Mouse (Mus musculus): Measurements from ENCODE around the gene Adamts6. TPM values are rescaled to one million over a fixed set of nuclear protein-coding genes. Genes with fewer than 3 reads are reported as not detected.

The Adamts6 gene
- polyA plus RNA-seq, 1 experiment = 1.5 TPM

DNA sequence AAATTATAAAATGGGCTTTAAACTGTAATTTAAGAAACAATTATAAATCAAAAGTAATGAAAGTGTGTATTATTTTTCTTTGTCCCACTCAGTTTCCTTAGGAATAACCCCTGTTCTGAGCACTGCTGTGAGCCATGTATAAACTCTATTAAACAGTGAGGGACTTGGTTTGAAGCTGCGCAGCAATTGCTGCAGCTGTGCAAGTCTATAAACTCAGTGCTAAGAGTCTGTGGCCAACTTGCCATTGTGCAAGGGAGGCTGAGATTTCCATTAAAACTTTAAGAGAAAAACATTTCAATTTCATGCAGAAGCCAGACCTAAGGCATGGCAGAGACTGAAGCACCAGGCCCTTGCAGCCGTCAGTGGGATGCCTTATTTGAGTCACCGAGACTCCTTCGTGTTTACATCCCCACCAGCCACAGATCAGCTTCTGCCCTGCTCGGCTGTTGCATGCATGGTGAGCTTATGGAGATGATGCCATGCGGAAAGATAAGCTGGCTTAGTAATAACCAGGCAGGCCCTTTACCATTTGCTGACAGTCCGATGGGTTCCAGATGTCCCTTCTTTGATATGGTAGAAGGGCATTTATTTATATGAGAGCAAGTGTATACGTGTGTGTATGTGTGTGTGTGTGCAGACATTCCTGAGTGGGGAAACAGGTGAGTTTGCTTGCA, 206.7 kb downstream of the Adamts6 start:
- WGBS = 88% methylated on average over 8 of the region's 8 CpGs
- no peak for DNase-seq
- no peaks in the 10 kb centered on the region for H3K4me1 ChIP-seq (ENCODE audit: control insufficient read depth, insufficient read depth, low read length)
- no peak for TF ChIP-seq POLR2A (IDR thresholded peaks at IDR 0.05; ENCODE audit: borderline replicate concordance, extremely low read depth, low read depth, low read length)
- no peak for TF ChIP-seq CTCF (IDR thresholded peaks at IDR 0.05; ENCODE audit: insufficient read depth, low read length)
- no peak overlapping the region for H3K4me3 ChIP-seq (replicated peaks; ENCODE audit: extremely low read depth, low read depth, low read length)

DNA sequence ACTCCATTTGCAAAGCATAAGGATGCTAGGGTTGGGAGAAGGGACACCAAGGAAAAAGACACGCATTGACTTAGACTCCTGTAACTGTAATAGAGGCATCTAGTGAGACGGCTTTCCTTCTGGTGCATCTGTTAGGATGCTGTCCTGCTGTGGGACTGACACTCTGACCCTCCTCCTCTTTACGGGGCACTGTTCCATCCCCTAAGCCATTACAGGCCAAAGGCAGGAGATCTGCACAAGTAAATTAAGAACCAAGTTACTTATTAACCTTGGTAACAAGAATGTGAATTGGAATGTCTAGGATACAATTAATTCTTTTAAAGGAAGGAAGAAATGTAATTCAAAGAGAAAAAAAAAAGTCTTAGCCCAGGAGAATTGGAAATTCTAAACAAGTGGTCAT, 210.0 kb downstream of the Adamts6 start:
- DNase-seq = no peak
- Histone ChIP-seq H3K4me3 (replicated peaks; ENCODE audit: extremely low read depth, low read depth, low read length) (no peak overlapping the region), H3K4me1 (ENCODE audit: control insufficient read depth, insufficient read depth, low read length) (no peaks in the 10 kb centered on the region)
- TF ChIP-seq CTCF (IDR thresholded peaks at IDR 0.05; ENCODE audit: insufficient read depth, low read length) (no peak), POLR2A (IDR thresholded peaks at IDR 0.05; ENCODE audit: borderline replicate concordance, extremely low read depth, low read depth, low read length) (no peak)
- 82% methylated on average over 3 of the region's 3 CpGs for whole genome bisulfite sequencing

DNA sequence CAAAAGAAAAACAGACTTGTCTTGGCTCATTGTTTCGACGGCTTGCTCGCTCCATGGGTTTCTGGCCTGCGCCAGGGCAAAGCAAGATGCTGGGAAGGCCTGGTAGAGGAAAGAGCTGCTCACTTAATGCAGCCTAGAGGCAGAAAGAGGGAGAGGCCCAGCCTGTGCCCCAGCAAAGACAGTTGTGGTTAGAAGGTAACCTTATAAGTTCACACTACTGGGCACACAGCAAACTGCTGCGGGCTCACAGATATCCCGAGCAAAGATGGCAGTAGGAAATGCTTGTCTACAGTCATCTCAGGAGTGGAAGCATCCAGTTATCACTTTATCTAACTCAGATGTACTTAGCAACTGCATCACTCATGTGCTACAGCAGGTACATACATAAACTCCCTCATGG, 211.0 kb downstream of the Adamts6 start:
- no peaks in the 10 kb centered on the region for H3K4me1 ChIP-seq (ENCODE audit: control insufficient read depth, insufficient read depth, low read length)
- DNase-seq = no peak
- TF ChIP-seq POLR2A (IDR thresholded peaks at IDR 0.05; ENCODE audit: borderline replicate concordance, extremely low read depth, low read depth, low read length) (no peak), CTCF (IDR thresholded peaks at IDR 0.05; ENCODE audit: insufficient read depth, low read length) (no peak)
- no peak overlapping the region for H3K4me3 ChIP-seq (replicated peaks; ENCODE audit: extremely low read depth, low read depth, low read length)
- WGBS = 95% methylated on average over 6 of the region's 6 CpGs

DNA sequence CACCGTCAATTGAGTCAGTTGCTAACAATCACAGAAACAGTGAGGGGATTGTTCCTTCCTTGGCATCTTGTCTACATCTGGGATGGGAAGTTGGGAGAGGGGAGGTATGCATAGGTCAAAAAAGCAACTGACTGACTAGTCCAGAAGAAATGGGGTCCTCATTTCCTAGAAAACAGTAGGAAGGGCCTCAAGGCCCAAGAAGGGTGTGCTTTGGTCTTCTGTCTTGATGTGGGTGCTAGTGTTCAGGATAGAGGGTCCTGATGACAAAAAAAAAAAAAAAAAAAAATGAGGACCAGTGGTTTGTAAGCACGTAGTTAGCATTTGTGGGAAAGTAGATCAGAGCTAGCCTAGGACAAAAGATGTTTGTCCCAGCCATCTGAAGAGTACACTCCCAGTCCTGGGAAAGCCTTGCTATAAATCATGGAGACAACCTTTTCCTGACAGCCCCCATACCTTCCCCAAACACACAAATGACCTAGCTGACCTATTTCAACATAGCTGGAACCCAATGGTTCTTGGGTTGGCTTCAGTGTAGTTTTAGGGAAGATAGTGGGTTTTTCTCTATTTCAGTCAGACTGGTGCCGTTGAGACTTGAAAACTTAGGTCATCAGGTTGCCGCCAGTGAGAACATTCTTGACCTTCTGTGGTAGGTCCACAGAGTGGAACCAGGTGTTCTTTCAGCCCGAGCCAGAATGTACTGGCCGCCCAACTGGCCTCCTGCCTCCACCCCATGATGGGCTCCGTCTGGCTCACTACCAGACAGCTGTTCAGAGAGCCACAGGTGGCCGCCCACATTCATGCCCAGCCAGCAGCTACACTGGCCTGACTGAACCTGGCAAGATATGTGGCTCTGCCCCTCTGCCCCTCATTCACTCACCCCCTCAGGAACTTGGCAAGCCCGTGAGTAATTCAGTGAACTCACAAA, 211.7 kb downstream of the Adamts6 start:
- DNase-seq = no peak
- no peak for TF ChIP-seq CTCF (IDR thresholded peaks at IDR 0.05; ENCODE audit: insufficient read depth, low read length)
- H3K4me1 ChIP-seq (ENCODE audit: control insufficient read depth, insufficient read depth, low read length) = no peaks in the 10 kb centered on the region
- no peak overlapping the region for H3K4me3 ChIP-seq (replicated peaks; ENCODE audit: extremely low read depth, low read depth, low read length)
- 67% methylated on average over 9 of the region's 9 CpGs for WGBS

DNA sequence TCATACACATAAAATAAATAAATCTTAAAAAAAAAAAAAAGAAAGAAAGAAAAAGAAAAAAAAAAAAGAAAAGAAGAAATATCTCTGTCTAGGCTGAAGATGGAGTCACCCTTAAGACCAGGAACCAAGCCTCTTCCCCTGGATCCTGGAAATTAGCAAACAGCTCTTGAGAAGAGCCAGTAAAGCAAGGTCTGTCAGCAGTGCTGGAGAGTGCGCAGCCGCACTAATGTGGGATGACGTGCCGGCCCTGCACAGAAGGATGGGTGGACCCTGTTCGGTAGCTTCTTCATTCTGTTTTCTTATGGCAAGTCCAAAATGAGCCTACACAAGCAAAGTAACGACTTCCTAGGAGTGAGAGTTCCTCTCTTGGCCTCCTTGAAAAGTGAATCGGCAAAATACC, 214.8 kb downstream of the Adamts6 start:
- no peak for DNase-seq
- no peak overlapping the region for H3K4me3 ChIP-seq (replicated peaks; ENCODE audit: extremely low read depth, low read depth, low read length)
- WGBS = 95% methylated on average over 7 of the region's 7 CpGs
- TF ChIP-seq POLR2A (IDR thresholded peaks at IDR 0.05; ENCODE audit: borderline replicate concordance, extremely low read depth, low read depth, low read length) (no peak), CTCF (IDR thresholded peaks at IDR 0.05; ENCODE audit: insufficient read depth, low read length) (no peak)
- no peaks in the 10 kb centered on the region for H3K4me1 ChIP-seq (ENCODE audit: control insufficient read depth, insufficient read depth, low read length)

DNA sequence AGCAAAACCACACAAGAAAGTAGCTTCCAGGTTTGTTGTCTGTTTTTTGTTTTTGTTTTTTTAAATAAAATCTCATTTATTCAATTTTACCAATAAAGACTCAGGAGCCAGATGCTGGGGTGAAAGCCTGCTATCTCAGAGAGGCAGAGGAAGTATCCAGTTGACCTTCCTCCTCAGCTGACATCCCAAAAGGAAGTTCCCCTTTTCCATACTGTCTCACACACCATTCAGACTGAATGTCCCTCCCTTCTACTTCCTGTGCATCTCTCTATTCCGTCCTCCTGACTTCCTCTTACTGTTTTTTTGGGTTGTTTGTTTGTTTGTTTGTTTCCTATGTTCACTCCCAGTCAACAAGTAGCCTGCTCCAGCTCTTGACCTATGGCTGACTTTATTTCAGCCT, 216.4 kb downstream of the Adamts6 start:
- WGBS = 54% methylated on average over 1 of the region's 1 CpGs
- DNase-seq = no peak
- TF ChIP-seq CTCF (IDR thresholded peaks at IDR 0.05; ENCODE audit: insufficient read depth, low read length) (no peak), POLR2A (IDR thresholded peaks at IDR 0.05; ENCODE audit: borderline replicate concordance, extremely low read depth, low read depth, low read length) (no peak)
- Histone ChIP-seq H3K4me1 (ENCODE audit: control insufficient read depth, insufficient read depth, low read length) (no peaks in the 10 kb centered on the region), H3K4me3 (replicated peaks; ENCODE audit: extremely low read depth, low read depth, low read length) (no peak overlapping the region)

DNA sequence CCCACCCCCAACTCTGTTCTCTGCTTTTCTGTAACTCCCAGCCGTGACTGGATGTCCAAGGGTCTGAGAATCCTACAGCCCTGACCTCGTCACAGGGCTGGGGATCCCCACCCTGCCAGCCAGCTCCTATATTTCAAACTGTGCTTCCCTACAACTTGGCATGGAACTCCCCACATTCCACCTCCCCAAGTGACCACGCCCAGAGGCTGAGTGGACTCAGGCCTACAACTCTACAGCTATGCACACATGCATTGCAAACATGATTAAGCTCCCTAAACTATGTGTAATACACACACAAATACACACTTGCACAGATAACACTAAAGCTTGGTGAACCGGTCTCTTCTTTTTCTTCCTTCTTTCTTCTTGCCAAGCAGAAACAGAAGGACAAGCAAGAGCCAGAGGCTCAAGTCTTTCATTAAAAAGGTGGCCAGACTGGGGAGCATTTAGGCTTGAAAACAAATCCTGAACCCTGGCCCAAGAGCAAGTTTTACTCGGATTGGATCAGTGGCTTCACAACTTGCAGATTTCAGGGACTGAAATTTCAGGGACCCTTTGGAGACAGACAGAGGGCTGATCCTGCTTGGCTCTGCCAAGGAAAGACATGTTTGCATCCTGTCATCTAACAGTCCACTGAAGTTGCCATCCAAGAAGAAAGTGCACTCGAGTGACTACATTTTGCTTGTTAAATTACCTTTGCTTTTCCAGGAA, 218.7 kb downstream of the Adamts6 start:
- H3K4me3 ChIP-seq (replicated peaks; ENCODE audit: extremely low read depth, low read depth, low read length) = no peak overlapping the region
- WGBS = 68% methylated on average over 6 of the region's 6 CpGs
- no peak for DNase-seq
- no peaks in the 10 kb centered on the region for H3K4me1 ChIP-seq (ENCODE audit: control insufficient read depth, insufficient read depth, low read length)
- TF ChIP-seq CTCF (IDR thresholded peaks at IDR 0.05; ENCODE audit: insufficient read depth, low read length) (no peak), POLR2A (IDR thresholded peaks at IDR 0.05; ENCODE audit: borderline replicate concordance, extremely low read depth, low read depth, low read length) (no peak)

DNA sequence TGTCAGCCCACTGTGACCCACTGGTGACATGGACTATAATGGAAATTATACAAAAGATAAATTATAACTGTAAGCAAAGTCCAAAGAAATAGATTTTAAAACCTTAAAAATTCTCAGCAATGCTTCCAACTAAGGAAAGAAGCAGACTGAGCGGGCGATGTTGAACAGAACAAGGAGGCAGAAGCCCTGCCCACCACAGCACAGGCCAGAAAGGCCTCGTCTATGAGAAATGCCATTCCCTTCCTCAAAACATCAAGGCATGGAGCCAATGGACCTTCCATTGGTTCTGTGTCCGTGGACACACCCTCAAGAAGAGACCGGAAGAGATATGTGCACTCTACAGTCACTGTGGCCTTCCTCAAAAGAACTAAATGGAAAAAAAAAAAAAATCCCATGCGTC, 220.0 kb downstream of the Adamts6 start:
- DNase-seq = no peak
- TF ChIP-seq POLR2A (IDR thresholded peaks at IDR 0.05; ENCODE audit: borderline replicate concordance, extremely low read depth, low read depth, low read length) = no peak
- no peak for TF ChIP-seq CTCF (IDR thresholded peaks at IDR 0.05; ENCODE audit: insufficient read depth, low read length)
- Histone ChIP-seq H3K4me3 (replicated peaks; ENCODE audit: extremely low read depth, low read depth, low read length) (no peak overlapping the region), H3K4me1 (ENCODE audit: control insufficient read depth, insufficient read depth, low read length) (no peaks in the 10 kb centered on the region)
- 87% methylated on average over 6 of the region's 6 CpGs for WGBS
